Comparison of ENCODE assay signal across 49 mouse cellular contexts in genomic region chr4:115521766-115522165, GRCm38 (mm10). TPM values are rescaled to one million over a fixed set of nuclear protein-coding genes. Genes with fewer than 3 reads are reported as not detected.
"Had no signal": no experiment of that assay in that cellular context is flagged by ENCODE, and none has a peak within 500 bp of the region (broad histone marks: within the 10 kb centered on the region; RNA-seq: fewer than 3 reads in every experiment).

No protein-coding gene starts in this region.

- H3K9ac ChIP-seq: heart, embryonic 12.5 days; heart, embryonic 13.5 days; heart, embryonic 15.5 days; hindbrain, embryonic 12.5 days; hindbrain, embryonic 13.5 days; hindbrain, embryonic 14.5 days; hindbrain, embryonic 15.5 days; intestine, embryonic 15.5 days; kidney, embryonic 15.5 days had no signal

- H3K36me3 ChIP-seq: heart, embryonic 12.5 days; heart, embryonic 13.5 days; heart, embryonic 15.5 days; hindbrain, embryonic 10.5 days; hindbrain, embryonic 12.5 days; hindbrain, embryonic 13.5 days; hindbrain, embryonic 15.5 days; intestine, embryonic 15.5 days; kidney, embryonic 15.5 days had no signal

- H3K27ac ChIP-seq: heart, embryonic 13.5 days; heart, embryonic 15.5 days; hindbrain, embryonic 10.5 days; hindbrain, embryonic 12.5 days; hindbrain, embryonic 13.5 days; hindbrain, embryonic 14.5 days; hindbrain, embryonic 15.5 days; hindbrain, postnatal 0 days; intestine, embryonic 15.5 days; kidney, embryonic 15.5 days; kidney, postnatal 0 days; left cerebral cortex, adult 2 months had no signal

- H3K9me3 ChIP-seq: heart, embryonic 12.5 days; heart, embryonic 13.5 days; heart, embryonic 15.5 days; hindbrain, embryonic 10.5 days; hindbrain, embryonic 12.5 days; hindbrain, embryonic 13.5 days; hindbrain, embryonic 15.5 days; intestine, embryonic 15.5 days; kidney, embryonic 15.5 days had no signal

- H3K27me3 ChIP-seq: heart, embryonic 12.5 days; heart, embryonic 13.5 days; heart, embryonic 15.5 days; hindbrain, embryonic 12.5 days; hindbrain, embryonic 13.5 days; hindbrain, embryonic 15.5 days; intestine, embryonic 15.5 days; kidney, embryonic 15.5 days had no signal

- H3K4me1 ChIP-seq: heart, embryonic 12.5 days; heart, embryonic 13.5 days; heart, embryonic 15.5 days; hindbrain, embryonic 10.5 days; hindbrain, embryonic 12.5 days; hindbrain, embryonic 13.5 days; hindbrain, embryonic 15.5 days; intestine, embryonic 15.5 days; kidney, embryonic 15.5 days had no signal

- DNase-seq: heart, postnatal 10 days; heart, postnatal 14 days; heart, postnatal 36 days; heart, postnatal 4 days; kidney, adult 11 months; kidney, adult 18-20 months; kidney, adult 8-10 months; kidney, adult 9 months; kidney, postnatal 10 days; kidney, postnatal 14 days; kidney, postnatal 25 days; kidney, postnatal 36 days; kidney, postnatal 4 days; layer of hippocampus, adult 9-11 months; layer of hippocampus, postnatal 36 days had no signal

- H3K4me3 ChIP-seq: heart, embryonic 12.5 days; heart, embryonic 13.5 days; heart, embryonic 15.5 days; hindbrain, embryonic 10.5 days; hindbrain, embryonic 12.5 days; hindbrain, embryonic 13.5 days; hindbrain, embryonic 15.5 days; intestine, embryonic 15.5 days; kidney, embryonic 15.5 days; left cerebral cortex, adult 2 months had no signal

RNA-seq across cellular contexts. Expression of gene Cyp4a10, which starts 3.7 kb away (rescaled TPM):
- total RNA-seq: heart, postnatal 10 days; heart, postnatal 25 days; hematopoietic stem cell, adult 5-6 weeks; hindbrain, postnatal 0 days; layer of hippocampus, adult 18-20 months; layer of hippocampus, adult 8-10 months; layer of hippocampus, postnatal 10 days; layer of hippocampus, postnatal 14 days; layer of hippocampus, postnatal 25 days; layer of hippocampus, postnatal 36 days; left cerebral cortex, adult 18-20 months; left cerebral cortex, adult 2 months; left cerebral cortex, adult 8-10 months; left cerebral cortex, postnatal 10 days had no signal
- polyA plus RNA-seq: heart, embryonic 12.5 days; heart, embryonic 13.5 days; heart, embryonic 14.5 days; heart, embryonic 15.5 days; heart, embryonic 16.5 days; heart, postnatal 0 days; hindbrain, embryonic 10.5 days; hindbrain, embryonic 11.5 days; hindbrain, embryonic 12.5 days; hindbrain, embryonic 13.5 days; hindbrain, embryonic 14.5 days; hindbrain, embryonic 15.5 days; hindbrain, embryonic 16.5 days; hindbrain, postnatal 0 days; inflammation-experienced regulatory T-cells, adult 6 months; intestine, embryonic 14.5 days; large intestine, adult 2 months had no signal

RNA-seq across cellular contexts. Expression of gene Cyp4a14, which starts 25.8 kb away (rescaled TPM):
- total RNA-seq: heart, postnatal 10 days; heart, postnatal 14 days; heart, postnatal 25 days; heart, postnatal 36 days; heart, postnatal 4 days; hematopoietic stem cell, adult 5-6 weeks; hindbrain, postnatal 0 days; layer of hippocampus, adult 18-20 months; layer of hippocampus, adult 8-10 months; layer of hippocampus, postnatal 10 days; layer of hippocampus, postnatal 14 days; layer of hippocampus, postnatal 25 days; layer of hippocampus, postnatal 36 days; left cerebral cortex, adult 18-20 months; left cerebral cortex, adult 2 months; left cerebral cortex, adult 8-10 months; left cerebral cortex, postnatal 10 days had no signal
- polyA plus RNA-seq: heart, embryonic 12.5 days; heart, embryonic 13.5 days; heart, embryonic 14.5 days; heart, embryonic 15.5 days; heart, embryonic 16.5 days; hindbrain, embryonic 10.5 days; hindbrain, embryonic 11.5 days; hindbrain, embryonic 12.5 days; hindbrain, embryonic 13.5 days; hindbrain, embryonic 14.5 days; hindbrain, embryonic 15.5 days; hindbrain, embryonic 16.5 days; hindbrain, postnatal 0 days; inflammation-experienced regulatory T-cells, adult 6 months; intestine, embryonic 14.5 days; intestine, embryonic 15.5 days; intestine, embryonic 16.5 days; kidney, embryonic 14.5 days; large intestine, adult 2 months had no signal

RNA-seq across cellular contexts. Expression of gene Cyp4a31, which starts 41.7 kb away (rescaled TPM):
- total RNA-seq: heart, postnatal 10 days; heart, postnatal 14 days; heart, postnatal 25 days; heart, postnatal 36 days; heart, postnatal 4 days; hematopoietic stem cell, adult 5-6 weeks; hindbrain, postnatal 0 days; layer of hippocampus, adult 18-20 months; layer of hippocampus, adult 8-10 months; layer of hippocampus, postnatal 10 days; layer of hippocampus, postnatal 14 days; layer of hippocampus, postnatal 25 days; layer of hippocampus, postnatal 36 days; left cerebral cortex, adult 18-20 months; left cerebral cortex, adult 2 months; left cerebral cortex, adult 8-10 months; left cerebral cortex, postnatal 10 days had no signal
- polyA plus RNA-seq: heart, embryonic 12.5 days; heart, embryonic 13.5 days; heart, embryonic 14.5 days; heart, embryonic 15.5 days; heart, embryonic 16.5 days; heart, postnatal 0 days; hindbrain, embryonic 10.5 days; hindbrain, embryonic 11.5 days; hindbrain, embryonic 12.5 days; hindbrain, embryonic 13.5 days; hindbrain, embryonic 14.5 days; hindbrain, embryonic 15.5 days; hindbrain, embryonic 16.5 days; hindbrain, postnatal 0 days; inflammation-experienced regulatory T-cells, adult 6 months; intestine, embryonic 14.5 days; intestine, embryonic 15.5 days; intestine, embryonic 16.5 days; intestine, postnatal 0 days; large intestine, adult 2 months had no signal
